Mouse (Mus musculus): ENCODE measurements around the gene Xaf1.

GRCm38 (mm10) chr11:72271761-72272160 is 29.7 kb upstream of the Xaf1 start:
- TF ChIP-seq MYC (IDR thresholded peaks at IDR 0.05; ENCODE audit: low read depth, low read length) (no peak), ELF1 (IDR thresholded peaks at IDR 0.05; ENCODE audit: low read depth, low read length) (no peak), POLR2A (IDR thresholded peaks at IDR 0.05; ENCODE audit: low read depth, low read length) (no peak), MXI1 (IDR thresholded peaks at IDR 0.05; ENCODE audit: low read depth, low read length) (no peak), CTCF (conservative IDR thresholded peaks at IDR 0.05 in 1 of 2, IDR thresholded peaks at IDR 0.05 in 1 of 2; ENCODE audit: low read depth in 2 of 2, low read length in 2 of 2) (no peak)

Measured in CH12.LX (cell line).